Mouse (Mus musculus) B cell, adult 2 months (primary cell): Measurements from ENCODE around the gene Acbd7.

ENCODE experiments used
- DNase-seq, 2 experiments: peaks; one replicate each; pipeline ENCODE4 v3.0.0; 2022

Gene Acbd7

DNA sequence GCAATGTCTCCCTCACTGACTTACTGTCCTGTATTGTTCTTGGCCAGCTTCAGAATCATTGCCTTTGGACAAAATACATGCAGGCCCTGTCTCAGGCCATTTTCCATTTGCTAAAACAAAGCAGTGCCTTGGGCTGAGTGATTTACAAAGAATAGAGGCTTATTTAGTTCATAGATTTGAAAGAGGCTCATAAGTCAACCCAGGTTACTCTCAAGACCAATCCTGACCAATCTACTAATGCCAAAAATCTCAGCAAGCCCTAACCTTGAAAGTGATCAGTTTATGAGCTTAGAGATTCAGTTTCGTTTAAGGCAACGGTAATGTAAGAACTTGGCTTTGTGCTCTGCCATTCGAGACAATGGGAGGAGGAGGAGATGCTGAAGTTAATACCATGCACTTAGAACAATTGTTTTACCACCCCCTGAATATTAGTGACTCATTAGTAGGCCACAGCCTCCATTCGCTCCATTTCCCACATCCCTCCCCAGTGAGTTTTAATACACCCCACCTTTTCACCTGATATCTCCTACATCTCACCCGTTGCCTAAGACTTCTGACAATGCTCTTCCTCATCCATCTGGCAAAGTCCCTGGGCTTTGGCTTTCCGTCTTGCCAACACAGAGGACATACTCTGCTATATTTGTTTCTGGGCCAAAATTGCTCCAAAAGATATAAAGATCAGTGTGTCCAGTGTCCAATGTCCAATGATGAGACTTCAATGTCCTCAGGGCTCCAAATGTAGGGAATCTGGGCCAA is 51.3 kb downstream of the Acbd7 start:
- DNase-seq: no peak
